Mouse (Mus musculus) heart, adult 2 months (tissue): ENCODE measurements at regions not wholly inside any gene's neighbourhood (a gene's known extent, or its start where the extent isn't known, plus 50 kb on each side); places are given as distances from the start of the nearest gene placed in this dataset.

Experiments used
- DNase-seq, 2 experiments: peaks; one replicate each; pipeline ENCODE4 v3.0.0; 2021
- H3K27ac ChIP-seq: fragments of 200-600 bp; 2 replicates; pipeline ENCODE4 v1.8.1; 2022
- H3K27me3 ChIP-seq: fragments of 200-500 bp; 2 replicates; pipeline ENCODE4 v1.6.1; 2012; ENCODE audit warnings: mild to moderate bottlenecking, low read length, inconsistent platforms, mixed read lengths; ENCODE audit not compliant: control insufficient read depth, insufficient read depth
- H3K36me3 ChIP-seq: fragments of 200-500 bp; 2 replicates; pipeline ENCODE4 v1.6.1; 2012; ENCODE audit warnings: low read length, inconsistent platforms; ENCODE audit not compliant: control insufficient read depth, insufficient read depth
- H3K4me1 ChIP-seq: fragments of 200-500 bp; 2 replicates; pipeline ENCODE4 v1.6.1; 2011; ENCODE audit warnings: low read length; ENCODE audit not compliant: control insufficient read depth, insufficient read depth
- H3K4me3 ChIP-seq: fragments of 200-600 bp; 2 replicates; pipeline ENCODE4 v1.8.1; 2022
- H3K79me2 ChIP-seq: fragments of 200-500 bp; replicated peaks from 2 replicates; pipeline ENCODE4 v1.6.1; 2012; ENCODE audit warnings: mild to moderate bottlenecking, inconsistent platforms, low read length, moderate library complexity, mixed read lengths; ENCODE audit not compliant: control insufficient read depth, insufficient read depth
- H3K9ac ChIP-seq: fragments of 200-500 bp; 2 replicates; pipeline ENCODE4 v1.6.1; 2012; ENCODE audit warnings: low read depth, mild to moderate bottlenecking, control low read depth, inconsistent platforms, low read length, mixed read lengths
- CTCF ChIP-seq: fragments of 200-600 bp; IDR thresholded peaks from 2 replicates; pipeline ENCODE4 v1.8.1; 2022; ENCODE audit warnings: antibody characterized with exemption, mild to moderate bottlenecking, moderate library complexity
- EP300 ChIP-seq: fragments of 200-500 bp; IDR thresholded peaks from 2 replicates; pipeline ENCODE4 v1.6.1; 2011; ENCODE audit warnings: low read depth, low read length, control low read depth; ENCODE audit not compliant: insufficient read depth
- POLR2A ChIP-seq: fragments of 200-500 bp; IDR thresholded peaks from 2 replicates; pipeline ENCODE4 v1.6.1; 2011; ENCODE audit warnings: mild to moderate bottlenecking, low read depth, low read length, control low read depth; ENCODE audit not compliant: insufficient read depth
- WGBS: fragments of 180-500 bp; shearing (Covaris S2); methylation state at CpG from one replicate; pipeline ENCODE4 v1.1.7; 2018; 5-methylcytosine and 5-hydroxymethylcytosine counted together
- intact Hi-C: fragments of 180-260 bp; cut with DNase I; formaldehyde crosslinking; loops from one replicate; pipeline ENCODE4 v1.15.1; 2025

GRCm38 (mm10) chr16:77346128-77346527 is 255.8 kb downstream of the Gm11146 start:
- Histone ChIP-seq H3K27ac (no peak overlapping the region; the same call in 1 of the 2 replicates), H3K27me3 (no peaks in the 10 kb centered on the region), H3K36me3 (peaks cover 9% of the 10 kb centered on the region), H3K4me1 (no peaks in the 10 kb centered on the region; the same call in 1 of the 2 replicates), H3K9ac (no peak overlapping the region), H3K79me2 (no peaks in the 10 kb centered on the region; the same call in 1 of the 2 replicates), H3K4me3 (no peak overlapping the region)
- no peak for DNase-seq
- intact Hi-C loops = no loop called here
- 12% methylated on average over 7 of the region's 7 CpGs for WGBS
- TF ChIP-seq EP300 (no peak), CTCF (no peak), POLR2A (no peak)

DNA sequence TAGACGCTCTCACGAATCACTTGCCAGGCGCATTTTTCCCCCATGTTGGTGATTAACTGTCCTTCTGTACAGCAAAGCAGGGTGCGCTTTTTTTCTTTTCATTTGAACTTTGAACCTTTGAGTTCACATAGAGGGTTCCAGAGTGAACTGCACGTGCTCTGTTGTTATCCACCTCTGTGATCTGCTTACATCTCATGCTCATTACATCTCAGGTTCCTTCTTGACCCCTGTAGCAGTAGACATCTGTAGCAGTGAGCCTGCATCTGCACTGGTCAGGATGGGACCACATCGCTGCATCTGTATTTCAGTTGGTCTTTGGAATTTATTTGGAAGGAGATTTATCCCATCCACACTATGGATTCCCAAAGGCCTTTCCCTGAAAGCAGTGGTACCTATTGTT is 269.6 kb downstream of the Gm11146 start:
- no peak overlapping the region; the same call in 1 of the 2 replicates for H3K27ac ChIP-seq
- H3K4me1 ChIP-seq = no peaks in the 10 kb centered on the region; the same call in 1 of the 2 replicates
- TF ChIP-seq POLR2A (no peak), EP300 (no peak), CTCF (no peak)
- WGBS = 86% methylated on average over 6 of the region's 6 CpGs
- peaks cover 2% of the 10 kb centered on the region; the same call in 1 of the 2 replicates for H3K79me2 ChIP-seq
- H3K27me3 ChIP-seq = no peaks in the 10 kb centered on the region
- H3K9ac ChIP-seq = no peak overlapping the region
- DNase-seq = no peak
- H3K4me3 ChIP-seq = no peak overlapping the region
- no peaks in the 10 kb centered on the region; the same call in 1 of the 2 replicates for H3K36me3 ChIP-seq
- intact Hi-C loops = no loop called here

- no peaks in the 10 kb centered on the region; the same call in 1 of the 2 replicates for H3K36me3 ChIP-seq
- peak; percentile 59 to 65 for DNase-seq
- H3K4me3 ChIP-seq = peak overlapping the region; percentile 56
- H3K27ac ChIP-seq = peak overlapping the region; percentile 82
- no peaks in the 10 kb centered on the region; the same call in 1 of the 2 replicates for H3K4me1 ChIP-seq
- H3K9ac ChIP-seq = peak overlapping the region; percentile 66
- no peaks in the 10 kb centered on the region for H3K27me3 ChIP-seq
- TF ChIP-seq EP300 (no peak), POLR2A (peak; percentile 60)
- peaks cover 2% of the 10 kb centered on the region; the same call in 1 of the 2 replicates for H3K79me2 ChIP-seq
- intact Hi-C loops = loop anchor here (2.0 kb wide), 1 partner anchor 170 kb away; no protein-coding TSS in a partner anchor
- 7% methylated on average over 8 of the region's 8 CpGs for WGBS
These were observed 270.9 kb downstream of the Gm11146 start for GRCm38 (mm10) chr16:77330996-77331395.

DNA sequence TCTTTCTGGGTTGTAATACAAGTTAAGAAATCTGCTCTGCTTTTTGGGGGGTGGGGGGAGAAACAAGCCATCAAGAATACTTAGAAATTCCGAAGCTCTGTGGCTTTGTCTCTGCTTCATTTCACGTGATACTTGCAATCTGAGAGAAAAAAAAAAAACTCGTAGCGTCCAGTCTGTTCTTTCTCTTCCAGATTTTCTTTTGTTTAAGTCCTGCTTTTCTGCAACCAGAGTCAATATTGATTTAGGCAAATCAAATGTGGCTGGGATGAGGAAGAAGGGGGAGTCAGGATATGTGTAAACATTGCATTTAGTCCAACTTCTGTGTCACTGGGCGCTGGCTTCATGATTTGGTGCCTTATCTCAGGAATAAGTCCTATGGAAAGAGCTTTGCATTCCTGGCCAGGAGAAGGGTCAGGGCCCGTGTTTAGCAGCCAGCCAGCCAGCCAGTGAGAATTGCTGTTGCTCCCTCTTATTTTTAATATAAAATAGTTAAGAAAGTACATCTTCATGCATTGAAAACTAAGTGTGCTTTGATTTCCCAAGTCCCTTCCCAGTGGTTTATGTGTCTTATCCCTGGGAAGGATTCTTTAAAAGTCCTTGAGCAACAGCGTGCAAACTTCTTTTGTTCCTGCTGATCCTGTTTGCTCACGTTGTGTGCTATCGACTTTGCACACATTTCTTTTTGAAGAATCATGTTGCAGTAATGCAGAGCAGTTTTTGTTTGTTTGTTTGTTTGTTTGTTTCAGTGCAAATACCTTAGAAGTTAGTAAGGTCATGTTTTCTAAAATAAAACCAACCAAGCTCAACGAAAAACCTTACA is 272.0 kb downstream of the Gm11146 start:
- WGBS = 4% methylated on average over 10 of the region's 10 CpGs
- intact Hi-C loops = loop anchor here (2.0 to 5.0 kb wide), 3 partner anchors 115 to 267 kb away; no protein-coding TSS in a partner anchor
- Histone ChIP-seq H3K27me3 (no peaks in the 10 kb centered on the region), H3K4me3 (peak overlapping the region; percentile 56), H3K36me3 (no peaks in the 10 kb centered on the region; the same call in 1 of the 2 replicates), H3K79me2 (no peaks in the 10 kb centered on the region; the same call in 1 of the 2 replicates), H3K9ac (peak overlapping the region; percentile 62), H3K27ac (peak overlapping the region; percentile 82), H3K4me1 (no peaks in the 10 kb centered on the region; the same call in 1 of the 2 replicates)
- peak; percentile 46 to 54 for DNase-seq
- no peak; the same call in 1 of the 2 replicates for TF ChIP-seq POLR2A

GRCm38 (mm10) chr16:77329160-77329691 is 272.7 kb downstream of the Gm11146 start:
- Histone ChIP-seq H3K4me3 (peak overlapping the region; percentile 56), H3K79me2 (no peaks in the 10 kb centered on the region), H3K9ac (peak overlapping the region; percentile 62), H3K27ac (peak overlapping the region; percentile 82), H3K36me3 (no peaks in the 10 kb centered on the region; the same call in 1 of the 2 replicates), H3K4me1 (no peaks in the 10 kb centered on the region; the same call in 1 of the 2 replicates), H3K27me3 (no peaks in the 10 kb centered on the region)
- intact Hi-C loops = loop anchor here (2.0 to 5.0 kb wide), 2 partner anchors 116 to 268 kb away; no protein-coding TSS in a partner anchor
- peak; percentile 72 to 74 for DNase-seq
- 2% methylated on average over 17 of the region's 17 CpGs for WGBS
- TF ChIP-seq EP300 (no peak), CTCF (peak; percentile 48)
